Comparison of ENCODE assay signal across 26 mouse cellular contexts in the genomic region with DNA sequence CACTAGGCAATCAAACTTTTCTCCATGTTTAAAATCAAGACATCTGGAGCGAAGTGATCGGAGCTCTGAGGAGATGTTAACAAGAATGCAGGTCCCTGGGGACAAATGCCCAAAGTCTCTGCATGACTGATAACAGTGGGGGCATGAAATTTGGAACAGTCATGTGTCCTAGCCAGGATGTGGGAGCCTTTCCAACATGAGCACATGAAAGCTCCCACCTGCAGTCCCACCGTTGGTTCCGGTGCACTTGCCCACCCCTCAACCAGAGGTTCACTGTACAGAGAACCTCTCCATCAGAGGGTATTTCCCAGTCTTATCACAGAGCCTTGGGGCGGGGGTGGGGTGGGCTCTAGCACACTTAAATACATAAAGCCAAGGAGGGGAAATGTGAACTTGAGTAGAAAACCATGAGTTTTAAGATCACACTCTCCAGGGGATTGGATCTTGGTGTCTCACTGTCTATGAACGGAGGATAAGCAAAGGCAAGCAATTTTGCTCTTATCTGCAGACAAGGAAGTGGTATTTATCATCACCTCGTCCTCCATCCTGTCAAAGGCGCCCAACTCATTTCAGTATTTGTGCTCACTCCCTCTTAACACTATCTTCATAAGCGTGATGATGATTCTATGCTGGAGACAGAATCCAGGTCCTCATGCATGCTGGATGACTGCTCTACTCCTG.
DNase-seq lines count a peak whose midpoint lies in the region; ATAC-seq and TF ChIP-seq lines count a peak whose summit lies in the region.
"Had no signal": no experiment of that assay in that cellular context is flagged by ENCODE, and none has a peak within 500 bp of the region (broad histone marks: within the 10 kb centered on the region; RNA-seq: fewer than 3 reads in every experiment).

No protein-coding gene starts in this region.

- H3K4me2 ChIP-seq in midbrain, embryonic 11.5 days: no peak overlapping the region
- H3K4me2 ChIP-seq in intestine, postnatal 0 days (replicated peaks; ENCODE audit: low read depth): no peak overlapping the region
- H3K4me2 ChIP-seq: embryonic facial prominence, embryonic 13.5 days; heart, embryonic 12.5 days; hindbrain, embryonic 13.5 days; neural tube, embryonic 13.5 days; stomach, embryonic 15.5 days had no signal

- ATAC-seq in midbrain, embryonic 11.5 days (ENCODE audit: low FRiP score): no peak
- ATAC-seq in intestine, postnatal 0 days: no peak
- ATAC-seq: intestine, embryonic 16.5 days; liver, postnatal 0 days; Patski had no signal

- TF ChIP-seq CTCF in thymus, adult 2 months (IDR thresholded peaks at IDR 0.05; ENCODE audit: borderline replicate concordance, control insufficient read depth, extremely low read depth, insufficient read depth, low read length, poor library complexity): no peak
- TF ChIP-seq CTCF in intestine, postnatal 0 days (IDR thresholded peaks at IDR 0.05; ENCODE audit: low read depth): no peak

- no peaks in the 10 kb centered on the region for H3K36me3 ChIP-seq in midbrain, embryonic 11.5 days (ENCODE audit: control insufficient read depth, insufficient read depth, low read length)
- H3K36me3 ChIP-seq in midbrain, embryonic 10.5 days: no peaks in the 10 kb centered on the region
- H3K36me3 ChIP-seq in thymus, adult 2 months (ENCODE audit: control insufficient read depth, insufficient read depth, low read length): no peaks in the 10 kb centered on the region
- no peaks in the 10 kb centered on the region for H3K36me3 ChIP-seq in intestine, postnatal 0 days (ENCODE audit: control insufficient read depth, insufficient read depth)
- H3K36me3 ChIP-seq: embryonic facial prominence, embryonic 13.5 days; heart, embryonic 12.5 days; hindbrain, embryonic 13.5 days; neural tube, embryonic 13.5 days; stomach, embryonic 15.5 days had no signal

- no peaks in the 10 kb centered on the region for H3K9me3 ChIP-seq in midbrain, embryonic 11.5 days (ENCODE audit: control insufficient read depth, low read length)
- no peaks in the 10 kb centered on the region for H3K9me3 ChIP-seq in midbrain, embryonic 10.5 days (replicated peaks)
- H3K9me3 ChIP-seq in intestine, postnatal 0 days (ENCODE audit: control insufficient read depth): no peaks in the 10 kb centered on the region
- H3K9me3 ChIP-seq: embryonic facial prominence, embryonic 13.5 days; heart, embryonic 12.5 days; hindbrain, embryonic 13.5 days; neural tube, embryonic 13.5 days; stomach, embryonic 15.5 days had no signal

- DNase-seq in midbrain, embryonic 11.5 days (ENCODE audit: low spot score, missing footprints): peak; percentile 57
- no peak for DNase-seq in midbrain, embryonic 10.5 days (ENCODE audit: low spot score)
- peak; percentile 86 for DNase-seq in induced T-regulatory cell, adult 2 months (ENCODE audit: low read depth)
- DNase-seq in thymus, adult 2 months: peak; percentile 39
- no peak for DNase-seq in right cerebral cortex, adult 18-20 months
- DNase-seq in urinary bladder, postnatal 4 days (ENCODE audit: low spot score in 2 of 2): no peak
- DNase-seq: adrenal gland, postnatal 25 days; B cell, adult 2 months; cerebellum, adult 11 months; cerebellum, postnatal 14 days; forebrain, postnatal 0 days; gastrocnemius, postnatal 36 days; heart, postnatal 14 days; left cerebral cortex, postnatal 4 days; liver; liver, postnatal 0 days; lung, postnatal 14 days; spleen, adult 18-20 months had no signal

- H3K4me3 ChIP-seq in midbrain, embryonic 11.5 days (ENCODE audit: low read depth, low read length): no peak overlapping the region
- H3K4me3 ChIP-seq in midbrain, embryonic 10.5 days: no peak overlapping the region
- no peak overlapping the region for H3K4me3 ChIP-seq in thymus, adult 2 months (ENCODE audit: control insufficient read depth, insufficient read depth, low read length)
- no peak overlapping the region for H3K4me3 ChIP-seq in intestine, postnatal 0 days (ENCODE audit: low read depth, low read length)
- H3K4me3 ChIP-seq: embryonic facial prominence, embryonic 13.5 days; heart, embryonic 12.5 days; hindbrain, embryonic 13.5 days; neural tube, embryonic 13.5 days; stomach, embryonic 15.5 days had no signal

- TF ChIP-seq POLR2A in thymus, adult 2 months (IDR thresholded peaks at IDR 0.05; ENCODE audit: control insufficient read depth, extremely low read depth, insufficient read depth, low read length, poor library complexity): no peak

- H3K27me3 ChIP-seq in midbrain, embryonic 11.5 days (ENCODE audit: control insufficient read depth, insufficient read depth, low read length): no peaks in the 10 kb centered on the region
- no peaks in the 10 kb centered on the region for H3K27me3 ChIP-seq in midbrain, embryonic 10.5 days (ENCODE audit: low read depth, poor library complexity, severe bottlenecking)
- H3K27me3 ChIP-seq in thymus, adult 2 months (ENCODE audit: control insufficient read depth, insufficient read depth, low read length): no peaks in the 10 kb centered on the region
- H3K27me3 ChIP-seq in intestine, postnatal 0 days (replicated peaks; ENCODE audit: control insufficient read depth, insufficient read depth, low read length): no peaks in the 10 kb centered on the region
- H3K27me3 ChIP-seq: embryonic facial prominence, embryonic 13.5 days; hindbrain, embryonic 13.5 days; neural tube, embryonic 13.5 days; stomach, embryonic 15.5 days had no signal

- H3K27ac ChIP-seq in midbrain, embryonic 11.5 days (ENCODE audit: low read depth, low read length): no peak overlapping the region
- H3K27ac ChIP-seq in midbrain, embryonic 10.5 days (replicated peaks): no peak overlapping the region
- H3K27ac ChIP-seq in thymus, adult 2 months (ENCODE audit: control insufficient read depth, insufficient read depth, low read length): peak overlapping the region; percentile 60; the same call in 1 of the 2 replicates
- no peak overlapping the region for H3K27ac ChIP-seq in intestine, postnatal 0 days (ENCODE audit: low read depth, low read length)
- H3K27ac ChIP-seq: embryonic facial prominence, embryonic 13.5 days; hindbrain, embryonic 13.5 days; neural tube, embryonic 13.5 days; stomach, embryonic 15.5 days had no signal

- no peaks in the 10 kb centered on the region for H3K4me1 ChIP-seq in midbrain, embryonic 11.5 days (ENCODE audit: control insufficient read depth, insufficient read depth, low read length)
- H3K4me1 ChIP-seq in midbrain, embryonic 10.5 days: no peaks in the 10 kb centered on the region
- peaks cover 34% of the 10 kb centered on the region for H3K4me1 ChIP-seq in thymus, adult 2 months (replicated peaks; ENCODE audit: control insufficient read depth, insufficient read depth, low read length)
- no peaks in the 10 kb centered on the region; the same call in 1 of the 2 replicates for H3K4me1 ChIP-seq in intestine, postnatal 0 days (replicated peaks; ENCODE audit: control insufficient read depth, insufficient read depth, low read length)
- H3K4me1 ChIP-seq: embryonic facial prominence, embryonic 13.5 days; hindbrain, embryonic 13.5 days; neural tube, embryonic 13.5 days; stomach, embryonic 15.5 days had no signal

- H3K9ac ChIP-seq in midbrain, embryonic 11.5 days (ENCODE audit: low read length): no peak overlapping the region
- no peak overlapping the region for H3K9ac ChIP-seq in intestine, postnatal 0 days (ENCODE audit: low read depth, low read length)
- H3K9ac ChIP-seq: embryonic facial prominence, embryonic 13.5 days; forebrain, postnatal 0 days; heart, embryonic 12.5 days; hindbrain, embryonic 13.5 days; liver, postnatal 0 days; neural tube, embryonic 13.5 days; stomach, embryonic 15.5 days had no signal

- 88% methylated on average over 9 of the region's 9 CpGs for WGBS in midbrain, embryonic 11.5 days
- 93% methylated on average over 9 of the region's 9 CpGs for WGBS in midbrain, embryonic 10.5 days
- 39% methylated on average over 9 of the region's 9 CpGs for WGBS in thymus, adult 2 months
- 78% methylated on average over 9 of the region's 9 CpGs for WGBS in intestine, postnatal 0 days

Comparison
In these comparisons a context has a peak if more than half of its experiments do, and no peak if none do; other contexts are left out.
1. DNase-seq: peak in midbrain, embryonic 11.5 days (single experiment), induced T-regulatory cell, adult 2 months (single experiment) and thymus, adult 2 months (single experiment); none in midbrain, embryonic 10.5 days (single experiment), right cerebral cortex, adult 18-20 months (single experiment) and urinary bladder, postnatal 4 days (0 of 2).